Mouse (Mus musculus) neutrophil, adult 83 days (primary cell): Measurements from ENCODE around the gene Wdr64. TPM values are rescaled to one million over a fixed set of nuclear protein-coding genes. Genes with fewer than 3 reads are reported as not detected.

Experiments
- total RNA-seq, 2 experiments: library from RNA; stranded (reverse); gene quantifications; one replicate each; pipeline ENCODE4 v1.2.4; 2023

Gene Wdr64
- total RNA-seq = not detected

GRCm38 (mm10) chr1:175698293-175698692 is at the start of gene Wdr64:
Gene Wdr64 (plus strand): TSS chr1:175698593.

GRCm38 (mm10) chr1:175692246-175692996 is 6.0 kb upstream of the Wdr64 start, which contains the start of the genes Opn3 and Chml:
Gene Opn3 (minus strand): TSS chr1:175692776.
Gene Chml (minus strand): TSS chr1:175692901.

Other genes with a start within 250 kb of the Wdr64 start
- gene Rgs7, start 206.1 kb upstream of the Wdr64 start, total RNA-seq = under 1 TPM; 0.49 to 0.64 TPM
- gene Kmo, start 78.2 kb upstream of the Wdr64 start, total RNA-seq = 1 to 10 TPM; 3.4 to 3.7 TPM
- gene Fh1, start 73.0 kb upstream of the Wdr64 start, total RNA-seq = 10 to 100 TPM; 33.0 to 35.0 TPM
- 1 to 10 TPM; 1.6 to 1.7 TPM for gene Opn3, start 5.8 kb upstream of the Wdr64 start, total RNA-seq
- gene Chml, start 5.7 kb upstream of the Wdr64 start, total RNA-seq = 10 to 100 TPM in 1 of 2 experiments, 1 to 10 TPM in 1; 7.7 to 11.1 TPM
- gene Exo1, start 182.0 kb downstream of the Wdr64 start, total RNA-seq = 10 to 100 TPM; 18.2 to 20.5 TPM
- gene Gm38100, start 221.7 kb downstream of the Wdr64 start, total RNA-seq = not detected